Mouse (Mus musculus) urinary bladder, postnatal 36 days (tissue): ENCODE measurements at regions not wholly inside any gene's neighbourhood (a gene's known extent, or its start where the extent isn't known, plus 50 kb on each side); places are given as distances from the start of the nearest gene placed in this dataset.

Experiments
- DNase-seq, 2 experiments: peaks; one replicate each; pipeline ENCODE4 v3.0.0; 2022; ENCODE audit warnings: low spot score in 2 of 2, mixed read lengths in 1 of 2

DNA sequence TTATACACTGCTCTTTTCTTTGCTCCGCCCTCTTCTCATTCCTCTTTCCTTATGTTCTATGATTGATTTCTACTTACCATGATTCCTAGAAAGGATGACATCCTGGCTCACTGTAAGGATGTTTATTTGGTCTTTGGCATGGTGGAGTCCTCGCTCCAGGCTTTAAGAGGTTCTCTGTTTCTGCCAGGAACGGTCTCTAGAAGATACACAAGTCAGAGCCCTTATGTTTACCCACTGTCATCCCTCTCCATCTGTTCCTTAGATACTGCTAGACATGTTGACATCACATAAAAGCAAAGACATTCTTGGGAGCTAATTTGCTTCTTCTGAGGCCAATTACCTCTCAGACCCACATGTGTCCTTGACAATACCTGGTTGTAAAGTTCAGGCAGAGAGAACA is 552.9 kb downstream of the Gm16223 start:
- DNase-seq = no peak

DNA sequence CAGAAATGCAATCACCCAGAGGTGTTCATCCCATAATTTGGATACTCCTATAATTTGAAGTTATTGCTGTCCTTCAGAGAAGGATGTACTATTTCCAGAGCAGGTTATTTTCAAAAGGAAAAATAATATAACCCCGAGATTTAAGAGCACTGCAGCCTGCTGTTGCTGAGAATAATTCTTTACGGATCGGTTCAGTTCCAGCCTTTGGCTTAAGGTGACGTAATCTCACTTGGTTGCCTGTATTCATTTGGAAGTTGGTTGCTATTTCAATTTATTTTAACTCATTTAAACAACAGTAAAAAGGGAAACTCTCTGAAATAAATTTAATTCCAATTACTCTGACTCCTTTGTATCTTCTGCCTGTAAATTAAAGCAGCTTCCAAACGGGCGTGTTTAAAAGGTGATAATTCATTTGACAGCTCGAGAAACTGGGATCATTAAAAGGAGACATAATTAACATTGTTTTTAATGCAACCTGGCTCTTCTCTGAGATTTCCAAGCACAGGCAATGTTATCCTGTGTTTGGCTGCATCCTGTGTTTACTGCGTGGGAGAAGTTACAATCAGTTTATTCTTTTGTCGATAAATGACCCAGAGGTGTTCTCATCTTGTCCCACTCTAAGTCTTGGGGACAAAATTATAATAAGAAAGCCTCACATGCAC is 568.5 kb downstream of the Gm16223 start:
- DNase-seq = no peak

DNA sequence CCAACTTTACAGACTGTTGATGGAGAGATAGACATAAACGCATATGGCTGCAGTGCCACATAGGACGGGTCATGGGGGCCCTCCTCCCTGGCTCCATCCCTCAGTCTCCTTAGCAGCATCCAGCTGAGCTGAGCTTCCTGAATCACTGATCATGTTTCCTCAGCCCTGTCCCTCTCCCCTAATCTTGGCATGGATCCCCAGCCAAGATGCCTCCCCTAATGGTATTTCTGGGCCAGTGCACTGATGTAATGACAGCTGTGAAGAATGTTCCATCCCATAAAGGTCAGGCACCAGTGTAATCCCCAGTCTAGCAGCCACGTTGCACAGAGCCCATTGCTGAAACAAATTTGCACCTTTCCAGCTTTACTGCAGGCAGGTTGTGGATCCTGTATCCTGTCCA is 576.5 kb upstream of the Cpeb2 start:
- DNase-seq = no peak

DNA sequence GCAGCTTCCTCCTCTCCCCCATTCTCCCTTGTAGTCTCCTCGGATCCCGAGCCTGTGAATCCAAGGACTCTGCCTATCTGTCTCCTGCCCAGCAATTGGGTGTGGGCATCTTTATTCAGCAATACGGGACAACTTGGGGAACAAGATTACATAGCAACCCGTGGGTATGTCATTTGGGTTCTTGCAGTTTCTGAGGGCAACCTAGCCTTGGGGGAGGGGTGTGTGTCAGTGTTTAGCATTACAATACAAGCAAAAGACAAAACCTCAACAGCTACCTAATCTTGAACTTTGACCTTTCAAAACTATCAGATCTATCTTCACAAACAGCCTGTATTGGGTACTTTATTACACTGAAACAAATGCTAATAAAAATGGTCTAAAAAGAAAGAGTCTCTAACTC is 573.0 kb upstream of the Cpeb2 start:
- no peak for DNase-seq

DNA sequence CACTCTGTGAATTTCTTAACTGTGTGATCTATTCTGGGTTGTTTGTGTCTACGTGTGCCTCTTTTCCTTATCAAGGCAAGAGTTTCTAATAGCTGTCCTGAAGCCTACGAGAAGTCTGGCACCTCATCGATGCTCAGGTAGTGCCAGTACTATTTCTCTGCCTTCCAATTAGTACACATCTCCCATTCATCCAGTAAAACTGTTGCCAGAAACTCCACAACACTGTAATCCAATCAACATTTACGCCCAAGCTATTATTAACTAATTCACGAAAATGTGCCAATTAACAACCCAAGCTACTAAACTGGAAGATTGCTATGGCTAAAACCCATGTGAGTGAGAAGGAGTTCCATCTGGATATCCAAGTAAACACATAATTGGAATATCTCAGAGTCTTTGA is 553.4 kb upstream of the Cpeb2 start:
- no peak for DNase-seq

DNA sequence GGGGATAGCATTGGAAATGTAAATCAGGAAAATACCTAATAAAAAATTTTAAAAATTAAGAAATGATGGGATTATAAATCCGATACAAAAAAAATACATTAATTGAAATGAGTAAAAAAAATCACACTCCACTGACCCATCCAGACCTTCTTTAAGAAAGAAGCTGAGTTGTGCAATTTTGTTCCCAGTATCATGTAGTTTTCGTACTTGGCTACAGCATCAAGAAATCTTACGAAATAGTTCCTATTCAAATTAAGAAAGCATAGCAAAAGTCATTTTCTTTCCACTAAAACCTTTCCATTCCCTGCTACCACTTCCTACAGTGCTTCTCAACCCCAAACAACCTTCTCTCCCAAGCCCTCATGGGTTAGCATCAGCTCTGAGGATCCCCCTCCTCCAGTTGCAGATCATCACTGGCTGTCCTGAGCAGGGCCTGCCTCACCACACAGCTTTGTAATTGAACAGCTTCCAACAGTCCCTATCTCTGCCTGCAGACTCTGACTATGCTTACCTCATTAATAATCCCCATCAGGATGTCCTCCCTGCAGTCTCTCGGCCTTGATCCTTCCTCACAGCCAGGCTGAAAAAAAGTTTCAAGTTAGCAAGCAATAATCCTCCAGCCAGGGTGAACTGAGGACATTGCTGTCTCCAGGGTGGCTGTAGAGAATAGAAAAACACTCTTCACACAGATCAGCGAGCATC is 547.5 kb upstream of the Cpeb2 start:
- DNase-seq = peak; percentile 1 to 16

DNA sequence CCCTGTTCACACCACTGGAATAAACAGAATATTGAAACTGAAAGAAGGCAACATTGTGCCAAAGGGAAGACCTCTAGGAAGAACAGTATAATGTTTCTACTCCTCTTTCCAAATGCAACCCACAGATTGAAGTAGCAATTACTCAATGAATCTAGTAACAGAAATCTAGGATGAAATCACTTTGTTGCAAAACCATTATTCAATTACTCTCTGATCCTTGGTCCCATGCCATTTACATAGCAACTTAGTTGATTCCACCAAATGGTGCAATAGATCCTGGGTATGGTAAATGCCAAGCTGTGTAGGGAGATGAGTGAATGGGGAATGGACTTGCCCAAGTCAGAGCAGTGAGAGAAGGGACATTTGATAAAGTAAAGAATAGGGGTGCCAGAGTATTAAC is 545.8 kb upstream of the Cpeb2 start:
- no peak for DNase-seq
